Mouse (Mus musculus): ENCODE results near the gene Nipa2.
"Not testable (repeated sequence)": the region's sequence is repeated elsewhere in the genome, so short reads cannot be mapped to it uniquely, and the experiment has no call there.

Nipa2 gene

GRCm38 (mm10) chr7:55938341-55938740 is 23.9 kb downstream of the Nipa2 start:
- DNase-seq (ENCODE audit: low spot score in 2 of 2) = no peak

GRCm38 (mm10) chr7:55935025-55935424 is 27.3 kb downstream of the Nipa2 start:
- DNase-seq (ENCODE audit: low spot score in 2 of 2) = no peak

- no peak for DNase-seq (ENCODE audit: low spot score in 2 of 2)
Observed at GRCm38 (mm10) chr7:55928649-55929048, 33.6 kb downstream of the Nipa2 start.

- no peak for DNase-seq (ENCODE audit: low spot score in 2 of 2)
Observed at GRCm38 (mm10) chr7:55927262-55927661, 35.0 kb downstream of the Nipa2 start.

- not testable (repeated sequence) for DNase-seq (ENCODE audit: low spot score in 2 of 2)
Observed at GRCm38 (mm10) chr7:55918365-55918764, 43.9 kb downstream of the Nipa2 start.

- no peak for DNase-seq (ENCODE audit: low spot score in 2 of 2)
Observed at GRCm38 (mm10) chr7:55912118-55912517, 50.2 kb downstream of the Nipa2 start.

GRCm38 (mm10) chr7:55911371-55911770 is 50.9 kb downstream of the Nipa2 start:
- peak in 1 of 2 experiments; percentile 24 for DNase-seq (ENCODE audit: low spot score in 2 of 2)

- no peak for DNase-seq (ENCODE audit: low spot score in 2 of 2)
Observed at GRCm38 (mm10) chr7:55910356-55910755, 51.9 kb downstream of the Nipa2 start.

GRCm38 (mm10) chr7:55909519-55909918 is 52.8 kb downstream of the Nipa2 start:
- no peak for DNase-seq (ENCODE audit: low spot score in 2 of 2)

- DNase-seq (ENCODE audit: low spot score in 2 of 2) = no peak
Observed at GRCm38 (mm10) chr7:55905449-55905848, 56.8 kb downstream of the Nipa2 start.

GRCm38 (mm10) chr7:55903766-55904165 is 58.5 kb downstream of the Nipa2 start:
- no peak for DNase-seq (ENCODE audit: low spot score in 2 of 2)

- DNase-seq (ENCODE audit: low spot score in 2 of 2) = no peak
Observed at GRCm38 (mm10) chr7:55891797-55892196, 70.5 kb downstream of the Nipa2 start.

- no peak for DNase-seq (ENCODE audit: low spot score in 2 of 2)
Observed at GRCm38 (mm10) chr7:55890731-55891130, 71.5 kb downstream of the Nipa2 start.

GRCm38 (mm10) chr7:55889996-55890395 is 72.3 kb downstream of the Nipa2 start:
- no peak for DNase-seq (ENCODE audit: low spot score in 2 of 2)

- no peak for DNase-seq (ENCODE audit: low spot score in 2 of 2)
Observed at GRCm38 (mm10) chr7:55888603-55889002, 73.7 kb downstream of the Nipa2 start.
